Mouse (Mus musculus): ENCODE measurements at regions not wholly inside any gene's neighbourhood (a gene's known extent, or its start where the extent isn't known, plus 50 kb on each side); places are given as distances from the start of the nearest gene placed in this dataset.

- TF ChIP-seq GATA1 (IDR thresholded peaks at IDR 0.05; ENCODE audit: borderline replicate concordance, low read length) = no peak
- no peak for TF ChIP-seq FLI1 (IDR thresholded peaks at IDR 0.05; ENCODE audit: low read length)
Observed at GRCm38 (mm10) chr12:26092311-26092710, 322.7 kb downstream of the Rnf144a start.

All from megakaryocyte, embryonic 14.5 days (primary cell).